Mouse (Mus musculus) megakaryocyte-erythroid progenitor cell, adult 5-6 weeks (primary cell): Measurements from ENCODE around the gene Psg22. TPM values are rescaled to one million over a fixed set of nuclear protein-coding genes. Genes with fewer than 3 reads are reported as not detected.
A peak's percentile ranks its signal among the peaks of the same experiment; 100 is the strongest.
"Not testable (repeated sequence)": the region's sequence is repeated elsewhere in the genome, so short reads cannot be mapped to it uniquely, and the experiment has no call there.

Experiments used
- ATAC-seq: replicated peaks from 2 replicates; pipeline ENCODE4 v1.8.0; 2016; ENCODE audit warnings: mild to moderate bottlenecking, inconsistent platforms; ENCODE audit not compliant: severe bottlenecking, poor library complexity, low FRiP score, low TSS enrichment
- total RNA-seq, 2 experiments: library from RNA; stranded (forward) in 1 of 2; stranded (reverse) in 1 of 2; fragments of 200-1000, 215-1000 nt in 1 of 2; fragments of >200 nt in 1 of 2; fragmentation: Nextera tagmentation in 1 of 2; gene quantifications; 2 replicates each; pipeline ENCODE4 v1.2.3; 2014 to 2017

The Psg22 gene
- total RNA-seq (2014; fragmentation: Nextera tagmentation): not detected in 2 replicates
- total RNA-seq (2017): not detected in 2 replicates

DNA sequence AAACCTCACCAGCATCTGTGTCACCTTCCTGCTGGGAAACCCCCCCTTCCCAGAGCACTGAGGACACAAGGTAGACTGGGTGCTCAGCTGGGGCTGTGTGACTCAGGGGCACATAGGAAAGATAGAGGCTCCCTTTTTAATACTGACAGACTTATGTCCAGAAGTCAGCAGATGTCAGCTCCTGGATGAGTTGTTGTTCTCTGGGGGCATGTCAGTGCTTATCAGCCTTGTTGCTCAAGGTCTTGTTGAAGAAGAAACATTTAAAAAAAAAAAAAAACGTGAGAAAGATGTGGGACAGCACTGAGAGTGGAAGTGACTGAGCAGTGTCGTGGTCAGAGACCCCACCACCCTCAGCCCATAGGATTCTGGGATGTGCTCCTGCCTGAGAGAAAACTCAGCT lies at the start of gene Psg22:
Gene Psg22 (plus strand): TSS at position 301 of the 400 bp plus-strand sequence.
- no peak for ATAC-seq

DNA sequence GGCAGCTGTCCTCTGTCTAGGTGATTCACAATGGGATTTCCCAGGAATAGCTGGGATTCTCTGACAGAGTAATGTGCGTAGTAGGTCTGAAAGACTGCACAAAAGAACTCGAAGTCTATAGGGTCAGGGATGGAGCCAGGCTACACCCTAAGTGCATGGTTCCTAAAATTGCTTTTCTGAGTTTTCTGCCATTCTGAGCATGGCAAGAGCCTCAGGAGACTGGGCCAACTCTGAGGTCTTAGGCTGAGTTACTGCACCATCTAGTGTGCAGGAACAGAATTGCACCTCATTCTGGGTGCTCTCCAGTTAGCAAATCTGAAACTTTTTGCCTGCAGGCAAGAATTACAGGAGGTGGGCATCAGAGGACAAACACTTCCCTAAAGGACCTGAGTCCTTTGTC lies 38.1 kb upstream of the Psg22 start:
- ATAC-seq: no peak; the same call in 1 of the 2 replicates

DNA sequence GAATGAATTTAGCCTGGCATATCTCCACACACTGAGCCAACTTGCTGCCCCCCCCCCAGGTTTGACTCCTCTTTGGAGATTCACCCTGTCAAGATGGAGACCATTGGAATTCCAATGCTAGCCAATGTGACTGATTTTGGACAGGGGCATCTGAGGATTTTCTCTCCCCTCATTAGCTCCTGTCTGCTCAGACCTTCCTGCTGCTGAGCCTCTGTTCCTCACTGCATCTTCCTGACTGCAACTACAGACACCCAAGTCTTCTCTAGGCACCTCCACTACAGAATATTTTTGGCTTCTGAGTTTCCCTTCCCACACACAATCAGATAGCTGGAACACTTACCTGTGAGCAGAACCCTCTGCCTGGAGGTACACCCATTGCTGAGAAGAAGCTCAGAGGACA lies 32.3 kb upstream of the Psg22 start:
- no peak for ATAC-seq

DNA sequence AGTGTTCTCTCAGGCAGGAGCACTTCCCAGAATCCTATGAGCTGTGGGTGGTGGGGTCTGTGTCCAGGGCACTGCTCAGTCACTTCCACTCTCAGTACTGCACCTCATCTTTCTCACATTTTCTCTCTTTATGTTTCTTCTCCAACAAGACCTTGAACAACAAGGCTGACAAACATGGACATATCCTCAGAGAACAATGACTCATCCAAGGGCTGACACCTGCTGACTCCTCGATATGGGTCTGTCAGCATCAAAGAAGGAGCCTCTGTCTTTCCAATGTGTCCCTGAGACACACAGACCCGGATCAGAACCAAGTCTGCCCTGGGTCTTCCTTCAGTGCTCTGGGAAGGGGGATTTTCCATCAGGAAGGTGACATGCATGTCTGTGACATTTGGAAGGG lies 31.8 kb upstream of the Psg22 start, which contains the start of gene Psg20:
Gene Psg20 (minus strand): TSS at position 101 of the 400 bp plus-strand sequence.
- no peak for ATAC-seq

DNA sequence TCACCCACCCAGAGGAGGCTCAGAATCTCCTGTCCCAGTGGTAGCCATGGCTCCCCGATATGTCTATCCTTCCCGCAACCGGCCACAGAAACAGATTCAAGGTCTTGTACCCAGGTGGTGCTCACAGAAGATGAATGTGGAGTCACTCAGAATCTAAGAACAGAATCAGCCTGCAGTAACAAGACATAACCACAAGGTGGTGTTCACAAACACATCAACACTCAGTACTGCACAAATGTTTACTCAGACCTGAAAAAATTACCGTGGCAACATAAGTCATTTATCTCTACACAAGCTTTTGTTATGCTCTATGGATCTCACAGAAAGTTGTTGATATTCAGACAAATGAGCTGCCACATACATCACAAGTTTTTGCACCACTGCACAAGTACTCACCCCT lies 7.6 kb upstream of the Psg22 start:
- not testable (repeated sequence) for ATAC-seq

DNA sequence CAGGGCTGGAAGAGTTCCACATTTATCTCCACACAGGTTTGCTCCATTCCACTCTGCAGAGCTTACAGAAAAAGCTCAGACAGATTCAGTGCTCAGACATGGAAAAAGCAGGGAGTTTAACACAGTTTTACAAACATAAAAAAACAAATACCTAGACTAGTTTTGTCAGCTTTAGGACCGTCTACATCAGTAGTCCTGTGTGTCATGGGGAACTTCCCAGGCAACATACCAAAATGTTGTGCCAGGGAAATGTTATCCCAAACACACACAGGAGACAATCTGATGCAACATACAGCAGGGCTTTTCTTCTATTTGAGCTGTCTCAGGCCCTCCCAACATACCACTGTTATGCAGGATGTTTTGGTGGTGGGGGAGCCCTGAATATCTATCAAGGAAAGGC lies 7.0 kb upstream of the Psg22 start:
- no peak for ATAC-seq

DNA sequence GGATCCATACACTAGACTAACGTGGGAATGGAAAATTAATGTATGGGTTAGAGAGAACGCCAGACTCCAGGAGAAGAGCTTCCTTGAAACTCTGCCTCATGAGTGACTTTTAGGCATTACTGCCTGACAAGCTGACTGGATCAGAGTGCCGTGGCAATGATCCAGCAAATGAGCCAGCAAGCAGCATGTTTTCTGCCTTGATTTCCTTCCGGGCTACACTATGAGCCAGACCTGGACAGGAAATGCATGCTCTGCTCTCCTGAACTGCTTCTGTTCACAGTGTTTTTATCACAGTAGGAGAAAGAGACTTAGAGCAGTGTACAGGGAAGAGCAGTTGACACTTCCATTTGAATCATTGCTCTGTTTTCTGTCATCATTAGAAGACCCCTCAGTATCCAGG lies 2.3 kb upstream of the Psg22 start:
- no peak for ATAC-seq

DNA sequence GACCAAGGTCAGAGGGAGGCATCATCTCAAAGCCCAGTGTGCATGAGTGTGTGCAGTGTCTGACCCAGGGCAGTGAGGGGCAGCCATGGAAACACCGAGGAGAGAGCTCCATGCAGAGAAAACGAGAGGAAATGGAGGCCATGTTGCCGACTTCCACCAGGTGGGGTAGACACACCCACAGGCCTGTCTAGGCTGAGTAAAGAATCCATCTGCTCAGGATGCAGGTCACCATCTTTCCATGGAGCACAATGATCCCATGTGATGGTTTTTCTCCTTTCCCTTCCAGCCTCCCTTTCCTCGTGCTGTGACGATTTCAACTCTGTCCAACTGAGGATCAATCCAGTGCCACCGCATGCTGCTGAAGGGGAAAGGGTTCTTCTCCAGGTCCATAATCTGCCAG lies 6.1 kb downstream of the Psg22 start:
- ATAC-seq: no peak

DNA sequence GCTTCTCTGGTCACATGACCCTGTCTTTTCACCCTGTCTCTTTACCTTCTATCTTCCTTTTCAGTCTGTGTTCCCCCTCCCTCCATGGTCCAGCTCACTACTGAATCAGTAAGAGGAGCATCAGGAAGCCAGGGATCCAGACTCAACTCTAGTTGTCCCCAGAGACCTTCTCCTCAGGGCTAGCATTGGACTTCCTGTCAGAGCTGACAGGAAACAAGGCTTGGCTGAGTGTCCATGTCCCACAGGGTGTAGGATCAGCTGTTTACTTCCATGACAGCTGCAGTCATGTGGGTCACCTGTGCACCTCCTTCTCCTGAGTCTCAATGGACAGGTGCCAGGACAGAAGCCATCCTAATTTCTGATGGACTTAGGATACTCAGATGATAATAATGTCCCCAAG lies 8.0 kb downstream of the Psg22 start:
- not testable (repeated sequence) for ATAC-seq

DNA sequence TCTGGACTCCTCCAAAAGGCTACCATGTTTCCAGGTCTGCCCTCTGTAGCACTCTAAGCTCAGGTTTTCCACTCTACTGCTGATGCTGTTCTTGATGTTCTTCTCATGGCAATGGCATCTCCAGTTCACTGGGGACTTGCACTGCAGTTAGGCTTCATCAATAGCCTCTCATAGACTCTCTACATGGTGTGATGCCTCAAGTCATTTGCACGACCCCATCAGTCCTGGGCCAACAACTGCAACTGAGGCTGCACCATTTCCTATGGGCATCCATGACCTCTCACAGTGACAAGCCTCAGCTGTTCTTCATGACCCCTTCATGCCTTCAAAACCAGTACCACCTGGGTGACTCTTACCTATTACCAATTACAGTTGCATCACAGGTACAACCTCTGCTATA lies 10.5 kb downstream of the Psg22 start:
- no peak for ATAC-seq

DNA sequence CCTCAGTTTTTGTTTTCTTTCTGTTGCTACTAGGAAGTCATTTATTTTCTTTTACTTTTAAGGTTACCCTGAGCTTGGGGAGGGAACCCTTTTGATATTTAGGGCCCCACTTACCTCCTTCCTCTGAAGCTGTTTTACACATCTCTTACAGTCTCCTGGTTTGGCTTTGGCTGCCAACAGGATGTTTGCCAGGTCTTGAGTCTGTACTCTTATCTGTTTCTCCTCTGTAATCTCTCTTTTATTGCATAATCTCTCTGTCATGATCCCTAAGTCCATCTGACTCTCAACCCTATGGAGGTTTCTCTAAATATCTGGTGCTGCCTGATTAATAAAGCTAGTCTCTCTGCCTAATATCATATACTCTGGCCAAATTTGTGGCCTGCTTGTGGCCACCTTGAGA lies 15.2 kb downstream of the Psg22 start:
- no peak for ATAC-seq

DNA sequence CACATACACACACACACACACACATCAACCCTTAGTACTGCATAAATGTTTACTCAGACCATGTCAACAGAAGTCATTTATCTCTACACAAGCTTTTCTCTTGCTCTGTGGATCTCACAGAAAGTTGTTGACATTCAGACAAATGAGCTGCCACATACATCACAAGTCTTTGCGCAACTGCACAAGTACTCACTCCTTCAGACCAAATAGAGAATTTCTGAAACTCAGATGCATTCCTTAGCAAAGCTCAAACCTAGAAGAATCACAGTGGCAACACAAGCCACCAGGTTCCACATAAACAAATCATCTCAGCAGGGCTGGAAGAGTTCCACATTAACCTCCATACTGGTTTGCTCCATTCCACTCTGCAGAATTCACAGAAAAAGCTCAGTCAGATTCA lies 16.6 kb downstream of the Psg22 start:
- no peak for ATAC-seq

DNA sequence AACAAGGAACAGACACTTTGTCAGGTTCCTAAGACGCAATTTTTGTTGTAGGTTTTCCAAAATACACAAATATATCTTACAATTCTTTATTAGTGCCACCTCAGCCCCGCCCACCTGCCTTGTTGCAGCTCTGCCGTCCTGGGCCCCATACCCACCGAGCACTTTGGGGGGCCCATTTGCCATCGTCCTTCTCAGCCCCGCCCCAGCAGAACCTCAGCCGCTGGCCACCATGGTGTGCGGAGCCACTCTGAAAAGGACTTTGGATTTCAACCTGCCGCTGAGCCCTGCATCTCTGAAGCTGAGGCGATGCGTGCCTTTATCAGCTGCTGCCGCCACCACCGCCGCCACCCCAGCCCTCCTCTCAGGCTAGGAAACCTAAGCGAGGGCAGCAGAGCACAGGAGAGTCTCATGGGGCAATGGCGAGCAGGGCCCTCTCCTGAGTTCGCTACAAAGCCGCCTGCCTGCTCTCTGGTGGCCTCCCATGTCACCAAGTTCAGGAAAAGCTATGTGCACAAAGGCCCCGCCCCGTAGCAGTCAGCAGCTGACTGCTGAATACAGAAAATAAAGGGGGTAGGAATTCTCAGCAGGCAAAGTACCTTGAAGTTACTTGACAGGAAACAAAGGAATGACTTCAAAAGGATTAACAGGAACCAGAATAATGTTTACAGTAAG lies 28.4 kb downstream of the Psg22 start:
- ATAC-seq: no peak

DNA sequence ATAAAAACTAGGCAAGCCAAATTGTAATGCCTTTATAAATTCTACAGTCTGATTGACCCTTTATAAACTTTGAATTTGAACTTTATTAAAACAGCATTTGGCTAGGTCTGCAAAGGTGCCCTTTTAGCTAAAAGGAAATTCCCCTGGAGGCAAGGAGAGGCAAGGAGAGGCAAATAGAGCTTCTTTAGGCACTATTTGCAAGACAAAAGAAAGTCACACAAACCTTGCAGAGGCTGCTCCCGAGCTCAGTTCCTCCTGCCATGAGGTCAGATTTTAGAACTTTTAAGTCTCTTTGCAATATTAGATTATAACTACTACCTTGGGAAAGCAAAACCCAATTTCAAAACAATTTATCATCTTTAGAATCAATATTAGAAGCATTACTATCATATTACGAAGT lies 29.5 kb downstream of the Psg22 start:
- ATAC-seq: not testable (repeated sequence)

DNA sequence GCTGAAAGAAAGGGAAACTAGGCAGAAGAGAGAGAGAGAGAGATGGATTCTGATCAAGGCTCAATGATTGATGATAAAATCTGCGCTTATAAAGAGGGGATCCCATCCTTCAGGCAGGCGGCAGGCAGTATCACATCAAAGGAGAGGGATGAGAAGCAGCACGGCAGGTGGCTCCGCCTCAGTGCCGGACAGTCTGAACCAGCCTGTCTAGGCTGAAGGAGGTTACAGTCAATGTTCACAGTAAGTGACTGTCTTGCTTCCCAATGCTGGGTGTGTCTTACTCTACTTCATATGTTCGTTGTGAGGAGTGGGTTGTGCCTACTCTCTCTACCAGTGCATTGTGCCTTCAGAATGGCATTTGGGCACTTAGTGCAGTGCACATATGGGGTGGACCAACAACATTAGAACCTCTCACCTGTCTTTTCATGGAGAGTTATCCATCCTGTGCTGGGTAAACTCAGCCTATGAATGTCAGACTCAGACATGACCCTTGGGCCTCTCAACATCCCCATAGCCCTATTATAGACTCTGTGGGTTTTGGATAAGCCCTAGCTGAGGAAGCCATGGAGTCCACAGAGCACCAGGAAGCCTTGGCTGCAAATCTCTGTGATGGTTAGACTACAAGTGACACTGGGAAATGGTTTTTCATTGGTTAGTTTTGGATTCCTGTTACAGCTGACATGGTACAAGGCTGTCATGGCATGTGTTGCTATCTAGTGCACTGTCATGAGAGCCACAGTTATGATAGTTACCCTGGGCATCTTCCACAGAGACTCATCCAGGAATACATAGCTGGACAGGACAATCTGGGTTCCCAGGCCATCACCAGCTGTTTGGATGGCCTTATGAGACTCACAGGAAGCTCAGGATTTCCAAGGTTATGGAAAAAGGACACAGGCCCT lies 31.4 kb downstream of the Psg22 start:
- ATAC-seq: no peak

DNA sequence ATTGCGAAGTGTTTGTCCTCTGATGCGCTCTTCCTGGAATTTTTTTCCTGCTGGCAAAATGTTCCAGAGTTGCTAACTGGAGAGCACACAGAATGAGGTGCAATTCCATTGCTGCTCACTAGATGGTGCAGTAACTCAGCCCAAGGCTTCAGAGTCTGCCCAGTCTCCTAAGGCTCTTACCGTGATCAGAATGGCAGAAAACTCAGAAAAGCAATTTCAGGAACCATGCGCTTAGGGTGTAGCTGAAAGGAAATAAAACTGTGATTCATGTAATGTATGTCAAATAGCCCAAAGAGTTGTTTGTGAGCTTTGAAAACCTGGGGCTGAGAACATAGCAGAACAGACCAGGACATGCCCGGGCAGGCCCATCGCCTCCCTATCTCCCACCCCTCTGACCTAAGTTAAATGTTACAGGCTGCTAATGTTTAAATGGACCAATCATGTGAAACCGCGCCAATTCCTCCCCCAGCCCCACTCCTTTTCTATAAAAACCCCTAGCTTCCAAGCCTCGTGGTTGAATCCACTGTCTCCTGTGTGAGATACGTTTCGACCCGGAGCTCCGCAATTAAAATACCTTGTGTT lies 32.1 kb downstream of the Psg22 start:
- ATAC-seq: peak; percentile 84

DNA sequence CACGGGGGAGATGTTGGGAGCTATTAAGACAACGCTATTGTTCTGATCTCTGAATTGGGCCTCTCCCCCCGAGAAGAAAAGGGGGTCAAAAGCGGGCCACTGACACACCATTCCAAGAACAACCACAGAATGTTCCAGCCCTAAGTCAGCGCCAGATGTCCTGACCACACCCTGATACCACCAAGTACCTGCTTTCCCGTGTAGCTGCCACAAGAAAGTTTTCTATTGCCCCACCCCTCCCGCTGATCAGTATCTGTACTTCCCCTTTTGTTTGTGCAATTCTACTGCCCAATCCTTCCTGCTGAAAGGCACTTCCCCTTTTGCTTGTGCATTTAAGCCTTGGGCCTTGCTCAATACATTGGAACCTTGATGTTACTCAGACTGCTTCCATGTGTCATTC lies 42.3 kb downstream of the Psg22 start:
- not testable (repeated sequence) for ATAC-seq

DNA sequence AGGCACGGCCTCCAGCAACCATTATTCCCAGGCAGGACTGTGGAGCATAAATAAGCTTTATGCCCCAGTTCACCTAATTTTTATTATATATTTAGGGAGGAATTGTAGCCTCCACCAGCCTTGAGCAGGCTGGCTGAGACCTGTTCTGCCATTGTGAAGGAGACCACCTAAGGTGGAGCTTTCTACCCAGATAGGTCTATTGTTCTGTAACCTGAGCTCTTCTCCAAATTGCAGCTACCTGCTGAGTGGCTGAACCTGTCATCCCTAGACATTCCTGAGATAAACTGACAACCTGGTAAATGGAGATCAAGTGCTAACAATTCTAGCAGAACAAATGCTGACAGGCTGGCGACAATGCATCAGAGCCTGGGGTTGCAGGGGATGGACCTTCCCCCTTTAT lies 45.0 kb downstream of the Psg22 start:
- not testable (repeated sequence) for ATAC-seq
